Mouse (Mus musculus) heart, postnatal 0 days (tissue): Measurements from ENCODE around the gene Cep68.

ENCODE experiments used
- CTCF ChIP-seq: IDR thresholded peaks from 2 replicates; pipeline ENCODE4 v1.5.1; 2016; ENCODE audit warnings: antibody characterized with exemption, control low read depth, low read depth
- EP300 ChIP-seq: IDR thresholded peaks from 2 replicates; pipeline ENCODE4 v1.6.1; 2016; ENCODE audit warnings: antibody characterized with exemption, low read depth

GRCm38 (mm10) chr11:20277106-20277505 is 27.9 kb upstream of the Cep68 start:
- TF ChIP-seq CTCF (no peak), EP300 (no peak)
